Mouse (Mus musculus): ENCODE measurements around the gene Pigv.
A peak's percentile ranks its signal among the peaks of the same experiment; 100 is the strongest.
"Not testable (repeated sequence)": the region's sequence is repeated elsewhere in the genome, so short reads cannot be mapped to it uniquely, and the experiment has no call there.

GRCm38 (mm10) chr4:133654070-133654469 is 18.4 kb downstream of the Pigv start:
- peak; percentile 12; the same call in 1 of the 2 replicates for TF ChIP-seq CTCF (IDR thresholded peaks at IDR 0.05)
- not testable (repeated sequence) for TF ChIP-seq EP300 (IDR thresholded peaks at IDR 0.05)
